Mouse (Mus musculus) ES-E14 (cell line): ENCODE measurements around the gene Cpsf6. TPM values are rescaled to one million over a fixed set of nuclear protein-coding genes. Genes with fewer than 3 reads are reported as not detected.

Source experiments
- DNase-seq: peaks from one replicate; pipeline ENCODE4 v3.0.0-alpha.2; 2013; ENCODE audit warnings: low read depth, low spot score
- H3K27ac ChIP-seq: 2 replicates; pipeline ENCODE4 v1.5.1; 2012; ENCODE audit warnings: low read depth, mild to moderate bottlenecking, low read length, moderate library complexity, mixed read lengths; ENCODE audit not compliant: poor library complexity, insufficient read depth, severe bottlenecking
- H3K36me3 ChIP-seq: 2 replicates; pipeline ENCODE4 v1.6.1; 2012; ENCODE audit warnings: mild to moderate bottlenecking, low read length, moderate library complexity, mixed read lengths; ENCODE audit not compliant: control insufficient read depth, poor library complexity, insufficient read depth, severe bottlenecking
- H3K4me1 ChIP-seq, 2 experiments: fragments of 150-350 bp in 1 of 2; sonication (generic) in 1 of 2; 2 replicates each; pipeline ENCODE4 v1.6.1; 2012; ENCODE audit warnings: low read length in 2 of 2, mild to moderate bottlenecking in 1 of 2, mixed read lengths in 1 of 2; ENCODE audit not compliant: control insufficient read depth in 2 of 2, insufficient read depth in 2 of 2, poor library complexity in 1 of 2
- H3K4me3 ChIP-seq, 2 experiments: fragments of 150-350 bp in 1 of 2; sonication (generic) in 1 of 2; 2 replicates each; pipeline ENCODE4 v1.5.1; 2012; ENCODE audit warnings: low read length in 2 of 2, low read depth in 1 of 2, mild to moderate bottlenecking in 1 of 2, mixed read lengths in 1 of 2; ENCODE audit not compliant: insufficient read depth in 1 of 2, poor library complexity in 1 of 2, severe bottlenecking in 1 of 2
- H3K9ac ChIP-seq: 2 replicates; pipeline ENCODE4 v1.6.1; 2012; ENCODE audit warnings: low read depth, mild to moderate bottlenecking, low read length, mixed read lengths; ENCODE audit not compliant: poor library complexity, insufficient read depth, severe bottlenecking
- H3K9me3 ChIP-seq: fragments of 150-350 bp; sonication (generic); 2 replicates; pipeline ENCODE4 v1.6.1; 2012; ENCODE audit warnings: low read depth, mild to moderate bottlenecking, low read length; ENCODE audit not compliant: control insufficient read depth, insufficient read depth
- CHD2 ChIP-seq: IDR thresholded peaks from 2 replicates; pipeline ENCODE4 v1.6.1; 2014; ENCODE audit warnings: mild to moderate bottlenecking, low read depth, low read length, inconsistent platforms
- HCFC1 ChIP-seq: IDR thresholded peaks from 2 replicates; pipeline ENCODE4 v1.6.1; 2012; ENCODE audit warnings: low read length, inconsistent platforms, borderline replicate concordance; ENCODE audit not compliant: insufficient read depth
- MAFK ChIP-seq: IDR thresholded peaks from 2 replicates; pipeline ENCODE4 v1.6.1; 2014; ENCODE audit warnings: mild to moderate bottlenecking, low read depth, low read length, inconsistent platforms; ENCODE audit not compliant: insufficient read depth
- ZC3H11A ChIP-seq: IDR thresholded peaks from 2 replicates; pipeline ENCODE4 v1.6.1; 2012; ENCODE audit warnings: low read depth, mild to moderate bottlenecking, inconsistent platforms, low read length, borderline replicate concordance
- ZNF384 ChIP-seq: IDR thresholded peaks from 2 replicates; pipeline ENCODE4 v1.6.1; 2012; ENCODE audit warnings: low read depth, low read length, inconsistent platforms
- in situ Hi-C, 2 experiments: fragments of 600-800 bp; cut with MboI; formaldehyde crosslinking; loops; one replicate each; pipeline ENCODE4 v1.15.1; 2025; ENCODE audit warnings: low sequenced_read_pairs in 2 of 2, inconsistent platforms in 1 of 2; ENCODE audit not compliant: unreplicated experiment in 2 of 2
- total RNA-seq: library from RNA; depleted of rRNA; stranded (reverse); fragments of 300-350 nt; gene quantifications from 2 replicates; pipeline ENCODE4 v1.2.3, GENCODE M21; 2012

The Cpsf6 gene
- total RNA-seq, 1 experiment, result 129 TPM

GRCm38 (mm10) chr10:117407734-117408288 is 28.0 kb upstream of the Cpsf6 start:
- Histone ChIP-seq H3K36me3 (no peaks in the 10 kb centered on the region), H3K9ac (no peak overlapping the region), H3K9me3 (no peaks in the 10 kb centered on the region), H3K27ac (no peak overlapping the region), H3K4me3 (no peak overlapping the region), H3K4me1 (peaks cover 2 to 11% of the 10 kb centered on the region in 2 experiments; a peak in 2 of 4 replicates)
- DNase-seq, result no peak
- no peak for TF ChIP-seq CHD2
- in situ Hi-C loops, result no loop called here

DNA sequence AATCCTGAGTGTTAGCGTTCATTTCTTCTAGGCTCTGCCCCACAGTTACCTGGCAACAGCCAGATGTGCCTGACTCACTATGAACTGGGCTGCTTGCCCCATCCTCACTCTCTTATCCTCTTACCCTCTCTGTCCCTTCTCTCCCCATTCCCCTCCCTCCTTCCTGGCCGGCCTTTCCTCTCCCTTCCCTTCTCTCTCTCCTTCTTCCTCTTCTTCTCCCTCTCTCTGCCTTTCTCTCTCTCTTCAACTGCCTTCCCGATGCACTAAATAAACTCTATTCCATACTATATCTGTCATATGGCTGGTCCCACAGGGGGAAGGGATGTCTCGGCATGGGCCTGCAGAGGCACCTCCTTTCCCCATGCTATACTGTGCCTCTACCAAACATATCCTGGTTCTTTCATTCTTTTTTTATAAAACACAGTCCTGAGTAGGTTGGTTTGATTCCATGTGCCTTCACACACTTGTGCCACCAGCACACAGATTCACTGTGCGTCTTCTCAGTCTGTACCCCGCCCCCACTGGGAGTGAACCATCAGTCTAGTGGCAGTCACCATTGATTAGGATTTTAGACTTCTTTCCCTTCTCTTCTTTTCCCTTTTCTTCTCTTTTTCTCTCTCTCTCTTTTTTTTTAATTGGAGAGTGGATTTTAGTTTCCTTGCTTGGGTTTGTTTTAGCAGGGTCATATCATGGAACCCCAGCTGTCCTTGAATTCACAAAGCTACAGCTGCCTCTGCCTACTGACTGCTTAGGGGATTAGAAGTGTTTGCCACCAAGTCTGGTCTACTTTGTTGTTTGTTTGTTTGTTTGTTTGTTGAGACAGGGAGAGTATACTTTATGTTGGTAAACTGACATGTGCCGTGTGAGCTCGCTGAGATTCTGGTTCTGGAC is 27.3 kb upstream of the Cpsf6 start:
- no peak overlapping the region for H3K9ac ChIP-seq
- in situ Hi-C loops, result no loop called here
- TF ChIP-seq CHD2 (no peak), ZC3H11A (no peak), ZNF384 (no peak), MAFK (no peak), HCFC1 (no peak)
- H3K36me3 ChIP-seq, result no peaks in the 10 kb centered on the region
- no peak for DNase-seq
- H3K4me3 ChIP-seq, result no peak overlapping the region
- H3K4me1 ChIP-seq, result peaks cover 2 to 11% of the 10 kb centered on the region in 2 experiments; a peak in 2 of 4 replicates
- no peaks in the 10 kb centered on the region for H3K9me3 ChIP-seq
- no peak overlapping the region for H3K27ac ChIP-seq

GRCm38 (mm10) chr10:117406283-117406588 is 26.4 kb upstream of the Cpsf6 start:
- peaks cover 2 to 11% of the 10 kb centered on the region in 2 experiments; a peak in 2 of 4 replicates for H3K4me1 ChIP-seq
- in situ Hi-C loops, result no loop called here
- H3K4me3 ChIP-seq, result no peak overlapping the region
- DNase-seq, result no peak
- no peaks in the 10 kb centered on the region for H3K9me3 ChIP-seq
- no peak overlapping the region; the same call in 1 of the 2 replicates for H3K9ac ChIP-seq
- H3K36me3 ChIP-seq, result no peaks in the 10 kb centered on the region
- TF ChIP-seq CHD2 (no peak), MAFK (no peak), ZNF384 (no peak), ZC3H11A (no peak)
- no peak overlapping the region for H3K27ac ChIP-seq

GRCm38 (mm10) chr10:117405526-117406282 is 25.9 kb upstream of the Cpsf6 start:
- no peak for TF ChIP-seq HCFC1
- TF ChIP-seq ZC3H11A, result no peak
- TF ChIP-seq CHD2, result no peak
- no peak for TF ChIP-seq MAFK
- no peak for TF ChIP-seq ZNF384
- peaks cover 2 to 11% of the 10 kb centered on the region in 2 experiments; a peak in 2 of 4 replicates for H3K4me1 ChIP-seq
- no peaks in the 10 kb centered on the region for H3K36me3 ChIP-seq
- H3K4me3 ChIP-seq, result no peak overlapping the region
- no peak overlapping the region for H3K27ac ChIP-seq
- no peaks in the 10 kb centered on the region for H3K9me3 ChIP-seq
- in situ Hi-C loops, result no loop called here
- H3K9ac ChIP-seq, result no peak overlapping the region
- DNase-seq, result no peak
